Mouse (Mus musculus): Measurements from ENCODE around the gene Wfdc15a.
A peak's percentile ranks its signal among the peaks of the same experiment; 100 is the strongest.

Wfdc15a gene

DNA sequence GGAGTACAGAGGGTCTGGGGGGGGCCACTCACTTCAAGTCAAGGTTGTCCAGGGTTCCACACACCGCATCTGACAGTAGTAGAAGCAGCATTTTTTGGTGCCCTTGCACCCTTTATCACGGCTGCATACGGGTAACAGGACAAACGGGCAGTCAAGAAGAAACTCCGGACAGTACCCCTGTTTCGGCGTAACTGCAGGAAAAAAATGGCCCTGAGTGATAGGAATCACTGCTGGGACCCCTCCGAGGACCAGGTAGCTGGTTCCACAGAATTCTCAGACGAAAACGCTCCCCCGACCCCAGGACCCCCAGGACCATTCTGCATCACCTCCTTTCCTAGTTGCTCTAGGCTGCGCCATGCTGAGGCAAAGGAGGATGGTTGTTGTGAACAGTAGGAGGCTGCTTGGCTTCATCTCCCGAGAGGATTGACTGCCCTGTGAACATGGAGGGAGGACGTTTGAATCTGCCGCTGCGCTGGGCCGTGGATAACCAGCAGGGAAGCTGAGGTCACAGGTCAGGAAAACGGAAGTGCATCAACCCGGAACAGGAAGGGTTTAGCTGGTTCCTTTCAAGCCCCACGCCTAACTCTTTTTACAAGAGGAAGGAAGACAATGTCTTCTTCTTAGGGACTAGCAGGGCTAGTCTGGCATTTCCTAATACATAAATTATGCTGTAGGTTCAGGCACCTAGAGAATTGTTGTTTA, at the start of gene Wfdc15a:
TSS of gene Wfdc15a (minus strand) at position 505 of the 702 bp plus-strand sequence.
- DNase-seq: no peak

DNA sequence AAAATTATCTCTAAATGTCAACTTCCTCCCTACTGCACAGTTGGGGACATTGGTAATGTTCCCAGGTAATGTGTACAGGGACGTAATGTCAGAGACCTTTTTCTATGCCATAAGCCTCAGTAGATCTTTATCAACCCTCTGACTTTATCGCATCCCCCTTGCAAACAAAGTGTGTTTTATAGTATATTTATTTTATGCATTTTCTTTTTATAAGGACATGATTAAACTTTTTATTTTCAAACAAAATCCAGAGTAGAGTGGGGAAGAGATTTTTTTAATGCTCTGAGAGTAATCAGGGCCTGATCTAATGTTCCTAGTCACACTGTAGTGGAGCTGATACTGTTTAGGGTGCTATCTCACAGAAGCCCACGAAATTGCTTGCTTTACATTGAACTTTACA, 38.4 kb upstream of the Wfdc15a start, which contains the start of gene Svs2:
TSS of gene Svs2 (minus strand) at position 101 of the 400 bp plus-strand sequence.
- no peak for DNase-seq

DNA sequence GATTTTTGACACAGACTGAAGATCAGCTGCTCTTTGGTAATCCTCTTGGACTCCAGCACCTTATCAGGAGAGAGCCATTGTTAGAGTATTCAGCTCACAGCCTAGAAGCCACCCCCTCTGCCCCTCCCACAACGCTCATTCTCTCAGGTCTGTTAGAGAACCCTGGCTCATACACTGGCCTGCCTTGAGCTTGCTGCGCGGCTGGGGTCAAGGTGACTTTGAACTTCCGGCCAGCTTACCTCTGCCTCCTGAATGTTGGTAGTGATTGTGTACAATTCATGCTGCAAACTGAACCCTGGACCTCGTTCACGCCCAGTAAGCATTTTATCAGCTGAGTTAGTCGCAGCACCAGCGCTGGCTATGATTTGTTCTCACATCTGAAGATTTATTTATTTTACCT, 32.7 kb upstream of the Wfdc15a start:
- no peak for DNase-seq

DNA sequence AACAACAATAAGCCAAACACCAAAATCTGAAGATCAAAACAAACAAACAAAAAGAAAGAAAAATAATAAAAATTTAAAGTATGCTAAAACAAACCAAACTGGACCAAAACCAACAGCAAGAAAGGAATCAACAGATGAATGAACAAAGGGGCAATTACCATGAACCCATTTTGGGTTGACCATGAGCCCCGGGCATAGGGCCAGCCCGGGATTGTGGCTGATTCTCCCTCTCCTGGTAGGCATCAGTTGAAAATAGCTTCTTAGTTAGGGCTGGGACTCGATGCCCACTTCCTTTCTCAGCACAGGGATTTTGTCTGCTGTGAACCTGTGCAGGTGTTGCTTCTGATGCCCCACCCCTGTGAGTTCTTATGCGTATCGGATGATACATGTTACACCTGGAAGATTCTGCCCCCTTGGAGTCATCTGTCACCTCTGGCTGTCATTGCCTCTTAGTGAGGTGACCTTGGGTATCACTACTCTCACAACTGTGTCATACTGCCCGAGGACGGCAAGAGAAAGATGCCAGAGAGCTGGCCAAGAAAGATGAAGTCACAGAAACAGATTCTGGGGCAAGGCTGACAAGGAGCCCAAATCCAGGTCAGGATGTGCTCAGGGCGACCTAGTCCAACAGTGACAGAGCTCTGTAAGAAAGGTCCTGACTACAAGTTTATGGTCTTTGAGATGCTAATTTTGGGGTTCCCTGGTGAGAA, 28.6 kb upstream of the Wfdc15a start:
- DNase-seq: peak; percentile 5

DNA sequence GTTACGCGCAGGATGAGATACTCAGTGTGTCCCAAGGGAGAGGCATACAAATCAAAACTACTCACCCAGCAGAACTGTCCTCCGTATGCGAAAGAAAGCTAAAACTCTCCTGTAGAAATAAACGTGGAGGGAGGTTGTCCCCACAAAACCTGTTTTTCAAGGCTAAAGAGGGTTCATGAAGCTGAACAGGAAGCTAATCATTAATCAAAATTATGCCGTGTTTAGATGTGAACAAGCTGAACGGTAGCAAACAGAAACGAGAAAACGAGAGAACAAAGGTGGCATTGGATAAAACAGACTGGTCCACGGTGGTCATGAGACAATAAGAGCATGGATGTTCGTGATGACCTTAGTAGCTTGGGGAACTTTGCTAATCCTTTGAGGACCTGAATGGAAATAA, 21.6 kb upstream of the Wfdc15a start, which contains the start of gene Wfdc15b:
TSS of gene Wfdc15b (minus strand) at position 139 of the 400 bp plus-strand sequence.
- DNase-seq: no peak

DNA sequence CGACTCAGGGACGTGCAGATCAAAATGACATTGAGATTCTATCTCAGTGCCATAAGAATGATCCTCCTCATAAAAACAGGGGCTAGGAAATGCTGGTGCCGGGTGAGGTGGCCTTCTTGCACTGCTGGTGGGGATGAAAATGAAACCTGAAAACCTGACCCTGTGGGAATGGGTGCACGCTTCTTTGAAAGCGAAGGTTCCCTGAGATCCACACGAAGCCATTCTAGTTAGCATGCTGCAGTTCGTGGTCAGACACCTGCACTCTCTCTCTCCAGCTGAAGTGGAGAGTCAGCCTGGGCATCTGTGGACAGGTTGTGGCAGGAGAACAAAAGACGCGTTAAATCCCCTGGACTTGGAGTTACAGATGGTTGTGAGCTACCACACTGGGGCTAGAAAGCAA, 19.4 kb upstream of the Wfdc15a start:
- DNase-seq: no peak

DNA sequence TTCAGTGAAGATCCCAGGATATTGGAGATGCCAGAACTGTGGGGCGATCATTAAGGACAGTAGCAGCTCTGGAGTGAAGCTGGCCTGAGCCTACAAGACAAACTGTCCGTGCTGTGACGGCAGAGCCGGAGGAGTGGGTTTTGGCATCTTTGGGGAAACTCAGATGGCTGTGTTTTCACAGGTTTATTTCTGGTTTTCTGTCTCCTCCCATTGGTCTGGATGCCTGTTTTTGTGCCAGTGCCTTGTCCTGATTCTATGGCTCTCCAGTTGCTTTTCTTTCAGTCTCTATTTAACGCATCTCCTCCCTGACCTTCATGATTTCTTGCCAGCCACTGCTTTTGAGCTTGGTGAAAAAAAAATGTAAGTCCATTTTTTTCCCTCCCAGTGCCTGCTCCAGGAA, 12.8 kb upstream of the Wfdc15a start:
- peak; percentile 17 for DNase-seq

DNA sequence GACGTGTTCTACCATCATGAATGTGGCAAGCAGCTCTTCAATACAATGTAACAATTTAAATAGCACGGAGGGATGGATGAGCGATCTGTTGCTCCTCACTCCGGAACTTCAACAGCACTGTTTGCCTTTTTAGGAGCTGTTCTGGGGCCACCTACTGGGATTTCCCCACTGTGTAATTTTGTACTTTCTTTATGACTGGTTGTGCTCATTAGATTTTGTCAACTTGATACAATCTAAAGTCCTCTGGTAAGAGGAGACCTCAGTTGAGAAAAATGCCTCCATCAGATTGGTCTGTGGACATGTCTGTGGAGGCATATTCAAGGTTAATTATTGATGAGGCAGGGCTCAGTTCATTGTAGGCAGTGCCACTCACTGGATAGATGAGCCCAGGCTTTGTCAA, 11.0 kb upstream of the Wfdc15a start:
- DNase-seq: no peak

DNA sequence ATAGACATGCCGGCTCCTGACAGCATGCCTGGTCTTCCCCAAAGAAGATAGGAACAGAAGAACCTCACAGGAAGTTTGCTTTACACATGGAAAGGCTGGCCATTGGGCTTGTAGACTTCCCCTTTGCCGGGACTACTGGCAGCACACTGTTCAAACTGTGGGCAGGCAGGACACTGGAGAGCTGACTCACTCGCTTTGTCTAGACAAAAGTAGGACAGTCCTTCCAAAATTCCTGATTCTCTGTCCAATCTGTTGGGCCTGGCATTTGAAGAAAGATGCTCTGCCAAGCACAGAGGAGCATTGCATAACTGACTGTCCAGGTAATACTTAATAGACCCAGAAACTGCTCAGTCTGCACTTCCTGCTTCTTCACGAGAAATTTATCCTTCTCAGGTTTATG, 6.7 kb upstream of the Wfdc15a start:
- DNase-seq: peak; percentile 88

DNA sequence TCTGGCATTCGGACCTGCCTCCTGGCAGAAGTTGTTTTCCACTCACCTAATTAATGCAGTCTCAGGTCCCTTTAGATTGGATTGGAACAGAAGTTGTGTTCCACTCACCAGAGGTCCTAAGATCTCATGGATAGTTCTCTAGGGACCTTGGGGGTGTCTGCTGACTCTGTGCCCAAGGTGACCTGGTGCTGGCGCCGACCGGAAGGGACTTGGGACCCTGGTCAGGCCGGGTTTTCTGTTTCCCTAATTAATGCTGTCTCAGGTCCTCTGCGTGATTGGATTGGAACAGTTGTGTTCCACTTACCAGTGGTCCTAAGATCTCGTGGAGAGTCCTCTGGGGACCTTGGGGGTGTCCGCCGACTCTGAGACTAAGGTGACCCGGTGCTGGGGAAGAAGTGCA, 6.1 kb upstream of the Wfdc15a start:
- DNase-seq: peak; percentile 10

DNA sequence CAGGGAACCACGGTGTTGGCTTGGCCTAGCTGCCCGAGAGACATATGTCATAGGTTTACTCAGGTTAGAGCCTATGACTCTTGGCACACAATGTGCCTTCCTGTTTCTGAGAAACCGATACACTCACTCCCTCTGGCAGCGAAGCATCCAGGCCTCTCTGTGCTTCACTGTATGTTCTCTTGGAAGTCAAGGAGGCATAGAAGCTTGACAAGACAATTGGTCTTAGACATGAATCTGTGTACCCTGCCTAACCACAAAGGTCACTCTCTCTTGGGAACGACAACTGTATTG, 3.3 kb downstream of the Wfdc15a start:
- DNase-seq: no peak

DNA sequence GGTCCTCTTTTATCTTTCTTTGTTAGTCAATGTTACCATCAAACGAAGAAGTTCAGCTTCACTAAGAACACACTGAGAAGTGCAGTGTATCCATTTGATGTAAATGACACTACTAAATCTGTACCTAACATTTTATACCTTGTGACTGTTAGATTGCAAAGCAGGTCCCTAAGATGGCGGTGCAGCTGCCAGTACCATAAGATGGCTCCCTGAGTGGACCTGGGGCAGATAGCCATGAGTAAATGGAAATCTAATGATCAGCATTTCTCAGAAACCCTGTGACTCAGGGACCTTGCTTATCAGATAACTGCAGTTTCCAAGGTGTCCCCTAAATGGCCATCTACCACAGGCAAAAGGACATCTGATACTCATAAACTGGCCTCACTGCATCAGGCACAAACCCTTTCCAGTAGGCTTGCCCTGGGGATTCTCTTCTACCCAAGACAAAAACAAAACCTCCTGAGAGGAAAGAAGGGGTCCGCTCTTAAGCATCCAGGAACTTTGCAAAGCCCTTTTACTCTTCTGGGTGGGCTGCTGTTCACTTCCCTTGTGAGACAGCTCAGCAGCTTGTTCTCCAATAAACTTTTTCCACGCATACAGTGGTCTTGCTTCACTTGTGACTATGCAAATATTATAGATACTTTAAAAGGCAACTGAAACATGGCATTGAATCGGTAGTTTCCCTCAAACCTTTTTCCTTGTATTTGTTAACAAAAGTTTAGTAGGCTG, 3.8 kb downstream of the Wfdc15a start:
- no peak for DNase-seq

DNA sequence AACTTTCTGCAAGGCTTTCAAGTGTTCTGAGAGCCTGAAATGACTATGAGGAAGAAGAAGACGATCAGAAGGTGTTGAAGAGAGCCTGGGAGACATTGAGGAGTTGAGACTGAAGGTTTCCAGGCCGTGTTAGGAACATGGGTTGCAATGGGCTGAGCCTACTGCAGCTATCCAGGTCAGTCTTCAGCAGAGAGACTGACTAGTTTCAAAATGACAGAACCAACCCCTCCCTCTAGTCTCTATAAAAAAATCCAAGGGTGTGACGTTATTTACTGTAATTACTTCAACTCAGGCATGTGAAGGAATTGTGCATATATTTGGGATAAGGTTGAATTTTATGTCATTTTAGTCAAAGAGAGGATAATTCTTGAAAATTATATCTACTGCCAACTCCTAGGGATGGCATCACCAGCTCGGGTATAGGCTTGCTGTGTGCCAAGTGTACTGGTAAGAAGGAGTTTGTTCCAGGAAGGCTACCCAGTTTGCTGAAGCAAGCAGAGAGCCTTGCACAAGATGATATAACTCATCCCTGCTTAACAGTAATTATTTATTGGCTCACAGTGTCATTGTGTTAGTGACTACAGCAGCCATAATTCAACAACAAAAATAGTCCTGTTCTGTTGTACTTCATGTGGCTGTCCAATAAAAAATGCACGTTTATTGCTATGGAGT, 4.8 kb downstream of the Wfdc15a start:
- DNase-seq: no peak

DNA sequence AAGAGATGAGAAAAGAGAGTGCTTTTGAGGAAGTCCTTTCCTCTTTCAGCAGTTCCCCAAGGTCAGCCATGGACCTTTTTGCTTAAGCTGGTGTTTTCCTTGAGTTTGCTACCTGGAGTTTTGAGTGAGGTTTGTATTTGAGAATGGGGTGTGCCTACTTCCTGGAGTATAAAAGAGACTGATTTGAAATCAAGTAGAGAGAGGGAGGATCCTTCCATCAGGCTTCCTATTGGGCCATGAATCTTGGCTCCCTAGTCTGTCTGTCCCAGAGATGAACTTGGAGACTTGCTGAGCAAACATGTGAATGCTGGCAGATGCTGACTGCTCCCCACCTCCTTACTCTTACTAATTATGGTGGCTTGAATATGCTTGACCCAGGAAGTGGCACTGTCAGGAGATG, 7.7 kb downstream of the Wfdc15a start:
- DNase-seq: no peak

DNA sequence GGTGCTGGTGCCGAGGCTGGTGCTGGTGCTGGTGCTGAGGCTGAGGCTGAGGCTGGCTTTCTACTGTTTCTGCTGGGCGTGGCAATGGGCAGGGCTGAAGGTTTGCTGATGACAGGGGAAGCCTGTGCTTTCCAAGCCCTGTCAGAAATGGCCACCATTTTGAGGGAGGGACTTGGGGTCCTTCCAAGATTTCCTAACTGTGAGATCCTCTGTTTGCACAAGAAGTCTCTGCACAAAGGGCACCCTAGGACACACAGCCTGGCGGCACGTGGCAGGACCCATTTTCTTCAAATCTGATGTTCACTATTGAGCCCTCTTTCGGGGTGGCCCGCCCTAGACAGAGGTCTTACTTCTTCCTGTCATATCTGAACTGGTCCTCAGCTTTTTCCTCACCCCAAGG, 9.4 kb downstream of the Wfdc15a start, which contains the start of gene Wfdc12:
TSS of gene Wfdc12 (minus strand) at position 33 of the 400 bp plus-strand sequence.
- no peak for DNase-seq

DNA sequence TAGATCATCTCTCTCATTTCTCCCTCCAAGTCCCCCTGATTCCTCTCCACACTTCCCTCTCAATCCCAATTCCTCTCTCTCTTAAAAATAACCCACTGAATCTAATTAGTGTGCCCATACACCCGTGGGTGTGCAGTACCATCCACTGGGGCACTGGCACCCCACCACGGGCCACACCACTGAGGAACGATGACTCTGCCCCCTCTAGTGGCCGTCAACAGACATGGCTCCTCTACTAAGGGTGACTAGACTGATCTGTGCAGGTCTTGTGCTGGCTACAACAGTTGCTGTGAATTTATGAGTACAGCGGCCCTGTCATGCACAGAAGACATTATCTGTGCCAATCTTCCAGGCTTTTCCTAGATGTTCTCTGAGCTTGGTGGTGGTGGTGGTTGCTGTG, 11.2 kb downstream of the Wfdc15a start:
- DNase-seq: no peak

DNA sequence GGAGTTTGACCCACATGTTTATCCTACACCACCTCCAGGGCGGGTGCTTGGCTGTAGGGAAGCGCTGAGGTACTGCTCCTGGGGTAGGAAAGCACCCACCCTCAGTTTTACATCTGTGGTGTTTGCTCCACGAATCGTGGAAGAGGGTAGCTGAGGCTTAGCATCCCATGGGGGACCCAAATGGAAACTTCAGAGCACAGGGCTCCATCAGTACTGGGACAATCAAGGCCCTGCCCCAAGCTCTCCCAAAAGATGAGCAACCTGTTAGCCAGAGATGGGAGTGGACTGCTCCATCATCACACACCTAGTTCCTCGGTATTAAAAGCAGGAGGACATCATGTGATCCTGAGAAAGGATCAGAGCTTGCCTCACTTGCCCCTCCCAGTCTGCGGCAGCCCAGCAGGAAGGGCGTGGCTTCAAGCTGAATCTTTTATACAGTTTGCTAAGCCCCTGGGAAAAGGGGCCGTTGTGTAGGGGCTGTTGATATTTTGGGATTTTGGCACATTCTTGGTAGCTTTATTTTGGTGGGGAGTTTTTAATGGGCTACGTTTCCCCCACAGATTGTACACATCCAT, 15.7 kb downstream of the Wfdc15a start:
- DNase-seq: no peak

DNA sequence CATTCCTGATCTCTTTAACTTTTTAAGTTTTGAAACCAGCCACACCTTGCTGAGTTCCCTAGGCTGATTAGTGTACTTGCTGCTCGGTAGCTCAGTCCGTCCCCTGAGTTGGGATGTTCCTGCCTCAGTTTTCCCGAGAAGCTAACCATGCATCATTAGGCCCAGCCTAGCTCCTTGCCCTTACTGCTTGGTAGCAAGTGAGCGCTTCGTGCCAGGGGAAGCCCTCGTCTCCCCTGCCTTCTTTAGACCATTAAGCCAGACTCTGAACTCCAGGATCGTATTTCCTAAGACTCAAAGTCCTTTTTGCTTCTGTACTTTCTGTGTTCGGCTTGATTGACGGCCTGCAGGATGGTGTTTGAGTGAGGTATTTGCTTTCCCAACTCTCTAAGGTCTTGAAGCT, 16.6 kb downstream of the Wfdc15a start:
- DNase-seq: no peak

DNA sequence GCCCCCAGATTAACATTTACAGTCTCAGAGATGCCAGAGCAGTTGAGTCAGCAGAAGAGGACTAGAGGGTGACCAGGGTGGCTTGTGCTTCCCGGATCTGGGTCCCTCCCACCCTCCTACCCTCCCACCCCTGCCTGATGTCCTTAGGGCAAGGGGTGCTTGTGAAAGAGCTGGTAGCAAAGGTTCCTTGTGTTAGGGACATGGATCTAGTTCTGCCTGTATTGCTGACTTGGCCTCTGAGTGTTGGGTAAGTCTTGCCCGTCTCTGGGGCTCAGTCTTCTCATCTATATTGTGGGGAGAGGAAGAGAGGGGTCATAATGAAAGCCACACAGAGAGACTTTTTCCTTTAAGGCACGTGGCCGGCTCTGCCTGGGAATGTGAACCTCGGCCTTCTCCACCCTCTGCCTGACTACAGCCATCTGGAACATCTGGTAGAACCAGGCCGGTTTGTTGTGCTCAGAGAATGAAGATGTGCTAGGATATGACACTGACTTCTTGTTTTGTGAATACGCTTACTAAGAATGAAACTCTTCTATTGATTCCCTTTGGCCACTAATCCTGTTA, 17.2 kb downstream of the Wfdc15a start, which contains the start of gene Wfdc5:
TSS of gene Wfdc5 (minus strand) at position 51 of the 564 bp plus-strand sequence.
- no peak for DNase-seq

DNA sequence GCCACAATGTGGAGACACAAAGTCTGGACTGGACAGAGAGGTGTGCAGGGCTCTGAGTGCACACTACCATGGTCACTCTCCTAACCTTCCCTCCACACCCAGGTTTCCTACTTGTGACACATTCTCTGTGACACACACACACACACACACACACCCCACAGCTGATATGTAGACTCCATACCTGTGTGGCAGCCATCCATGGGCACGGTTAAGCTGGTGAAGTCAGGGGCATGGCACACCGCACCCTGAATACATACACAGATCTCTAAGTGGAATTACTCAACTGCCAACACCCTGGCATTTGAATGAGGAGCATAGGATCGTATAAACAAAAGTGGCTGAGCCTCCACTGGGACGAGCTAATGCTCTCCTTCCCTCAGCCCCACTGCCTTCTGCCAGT, 19.2 kb downstream of the Wfdc15a start:
- DNase-seq: no peak

DNA sequence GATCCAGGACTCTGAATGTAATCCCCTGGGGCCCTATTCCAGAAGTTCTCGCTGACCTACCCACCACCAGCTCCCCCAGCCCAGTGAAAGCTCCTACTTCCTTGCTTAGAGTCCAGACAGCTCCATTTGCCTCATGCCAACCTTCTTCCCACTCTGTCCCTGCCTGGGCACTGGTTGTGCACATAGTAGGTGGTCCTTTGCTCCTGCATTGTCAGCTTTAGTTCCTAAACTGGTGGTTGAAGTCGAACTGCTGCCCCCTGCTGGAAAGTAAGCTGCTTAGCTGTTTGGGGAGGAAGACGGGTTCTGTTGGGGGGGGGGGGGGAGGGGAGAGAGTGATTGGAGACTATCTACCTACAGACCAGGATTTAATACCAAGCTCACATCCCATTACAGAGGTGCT, 19.8 kb downstream of the Wfdc15a start:
- no peak for DNase-seq

DNA sequence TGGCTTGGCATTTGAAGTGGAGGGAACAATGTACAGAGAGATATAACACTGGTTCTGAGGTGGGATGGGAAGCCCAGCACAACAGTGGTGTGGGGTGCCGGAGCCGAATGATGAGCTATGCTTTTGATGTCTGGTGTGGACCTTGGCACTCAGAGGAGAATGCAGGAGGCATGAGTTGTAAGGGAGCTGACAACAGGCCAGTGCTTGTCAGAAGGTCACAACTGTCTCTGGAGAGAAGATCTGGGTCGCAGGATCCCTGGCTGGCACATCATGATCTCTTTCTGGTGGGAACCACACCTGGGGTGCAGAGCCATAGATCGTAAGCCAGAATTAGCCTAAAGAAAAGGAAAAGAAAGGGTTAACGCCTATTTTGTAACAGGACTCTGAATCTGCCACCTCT, 22.1 kb downstream of the Wfdc15a start:
- DNase-seq: no peak

DNA sequence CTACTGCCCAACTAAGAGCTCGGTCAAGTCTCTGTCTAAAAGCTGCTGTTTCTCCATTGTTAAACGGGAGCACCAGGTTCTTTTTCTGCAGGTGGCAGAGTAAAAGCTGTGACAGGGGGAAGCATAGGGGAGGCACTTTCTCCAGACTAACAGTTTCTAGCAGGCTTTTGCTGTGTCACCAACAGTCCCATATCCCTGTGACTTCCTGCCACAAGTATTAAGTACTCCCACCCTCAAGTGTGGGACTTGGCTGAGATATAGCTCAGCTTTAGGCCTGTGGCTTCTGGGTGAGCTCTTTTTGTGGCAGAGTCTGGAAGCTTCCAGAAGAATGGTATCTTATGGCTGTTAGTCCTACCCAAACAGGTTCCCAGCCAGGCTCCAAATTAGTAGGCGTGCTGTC, 24.1 kb downstream of the Wfdc15a start:
- DNase-seq: no peak

Data from cerebellum, adult 9-11 months (tissue).